Mouse (Mus musculus) kidney, adult 9 months (tissue): ENCODE measurements at regions not wholly inside any gene's neighbourhood (a gene's known extent, or its start where the extent isn't known, plus 50 kb on each side); places are given as distances from the start of the nearest gene placed in this dataset.

Source experiments
- DNase-seq: peaks from one replicate; pipeline ENCODE4 v3.0.0; 2022

GRCm38 (mm10) chrX:19903962-19904930 is 155.1 kb upstream of the Chst7 start:
- DNase-seq: peak; percentile 79

GRCm38 (mm10) chrX:19906646-19907371 is 152.6 kb upstream of the Chst7 start:
- peak; percentile 53 for DNase-seq

DNA sequence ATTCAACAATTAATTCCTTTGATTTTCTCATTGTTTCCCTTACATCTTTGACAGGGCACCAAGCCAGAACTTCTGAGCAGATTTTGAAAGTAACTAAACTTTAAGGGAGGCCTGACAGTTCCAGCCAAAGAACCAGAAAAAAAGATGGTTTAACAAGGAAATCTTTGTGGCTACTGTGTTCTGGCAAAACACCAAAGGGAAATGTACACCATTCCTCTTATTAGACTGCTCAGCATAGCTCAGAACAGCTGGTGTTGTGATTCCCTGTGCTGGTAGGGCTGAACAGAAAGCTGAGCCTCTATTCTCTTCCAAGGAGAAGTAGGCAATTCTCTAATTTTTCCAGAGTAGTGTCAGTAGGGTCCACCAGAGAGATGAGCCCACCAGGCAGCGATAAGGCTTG is 142.4 kb upstream of the Chst7 start:
- DNase-seq: no peak

- peak; percentile 86 for DNase-seq
Measured at GRCm38 (mm10) chrX:19929376-19929775, 130.0 kb upstream of the Chst7 start.

DNA sequence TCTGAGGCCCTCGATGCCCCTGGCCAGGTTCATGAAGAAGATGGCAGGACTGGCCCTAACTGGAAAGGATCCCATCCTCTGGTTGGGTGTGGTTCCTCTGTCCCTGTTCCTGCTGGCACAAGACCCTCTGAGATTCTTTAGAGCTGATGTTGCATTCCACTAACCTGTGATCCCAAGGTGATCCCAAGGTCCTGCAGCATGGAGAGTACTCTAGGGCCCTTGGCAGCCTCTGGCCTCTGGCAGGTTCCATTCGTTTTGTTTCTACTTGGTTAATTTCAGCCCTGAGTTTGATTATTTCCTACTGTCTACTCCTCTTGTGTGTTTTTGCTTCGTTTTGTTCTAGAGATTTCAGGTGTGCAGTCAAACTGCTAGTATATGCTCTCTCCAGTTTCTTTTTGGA is 129.5 kb upstream of the Chst7 start:
- DNase-seq: peak; percentile 71

- DNase-seq: no peak
Measured at GRCm38 (mm10) chrX:19943305-19943704, 116.1 kb upstream of the Chst7 start.
